Mouse (Mus musculus) G1E (cell line): ENCODE results near the gene Fermt1.

Source experiments
- CTCF ChIP-seq: IDR thresholded peaks from 2 replicates; pipeline ENCODE4 v1.5.1; 2012; ENCODE audit warnings: low read depth, low read length, inconsistent platforms, mixed read lengths
- GATA1 ChIP-seq: IDR thresholded peaks from 2 replicates; pipeline ENCODE4 v1.6.1; 2012; ENCODE audit warnings: borderline replicate concordance, low read length, inconsistent platforms, mixed read lengths
- GATA2 ChIP-seq: IDR thresholded peaks from 2 replicates; pipeline ENCODE4 v1.6.1; 2012; ENCODE audit warnings: low read depth, low read length, inconsistent platforms, borderline replicate concordance
- POLR2AphosphoS5 ChIP-seq: IDR thresholded peaks from 2 replicates; pipeline ENCODE4 v1.6.1; 2012; ENCODE audit warnings: low read depth, low read length, inconsistent platforms; ENCODE audit not compliant: insufficient replicate concordance
- TAL1 ChIP-seq: conservative IDR thresholded peaks from 2 replicates; pipeline ENCODE4 v1.6.1; 2012; ENCODE audit warnings: low read depth, low read length, inconsistent platforms, mixed read lengths

- TF ChIP-seq CTCF, result peak; percentile 30
- TF ChIP-seq POLR2AphosphoS5, result no peak
- TF ChIP-seq GATA1, result no peak
- TF ChIP-seq TAL1, result no peak
- TF ChIP-seq GATA2, result no peak
These were observed 42.2 kb downstream of the Fermt1 start for GRCm38 (mm10) chr2:132903498-132903897.
